Mouse (Mus musculus): ENCODE results near the gene Hadhb.
A peak's percentile ranks its signal among the peaks of the same experiment; 100 is the strongest.
"Not testable (repeated sequence)": the region's sequence is repeated elsewhere in the genome, so short reads cannot be mapped to it uniquely, and the experiment has no call there.

Gene Hadhb

GRCm38 (mm10) chr5:30187687-30188485 is 32.8 kb downstream of the Hadhb start:
- DNase-seq: no peak

DNA sequence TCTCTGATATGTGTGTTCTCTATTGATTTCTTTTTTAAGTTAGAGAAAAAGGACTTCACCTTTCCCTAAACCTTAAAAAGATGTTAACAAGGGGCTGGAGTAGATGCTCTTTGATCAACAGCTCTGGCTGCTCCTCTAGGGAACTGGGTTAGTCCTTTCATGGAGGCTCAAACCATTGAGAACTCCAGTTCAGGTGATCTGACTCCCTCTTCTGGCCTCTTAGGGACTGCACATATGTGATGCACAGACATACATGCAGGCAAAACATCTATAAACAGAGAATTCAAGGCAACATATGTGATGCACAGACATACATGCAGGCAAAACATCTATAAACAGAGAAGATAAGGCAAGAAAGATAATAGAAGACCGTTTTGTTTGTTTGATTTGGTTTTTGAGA is 37.4 kb downstream of the Hadhb start:
- DNase-seq: no peak

DNA sequence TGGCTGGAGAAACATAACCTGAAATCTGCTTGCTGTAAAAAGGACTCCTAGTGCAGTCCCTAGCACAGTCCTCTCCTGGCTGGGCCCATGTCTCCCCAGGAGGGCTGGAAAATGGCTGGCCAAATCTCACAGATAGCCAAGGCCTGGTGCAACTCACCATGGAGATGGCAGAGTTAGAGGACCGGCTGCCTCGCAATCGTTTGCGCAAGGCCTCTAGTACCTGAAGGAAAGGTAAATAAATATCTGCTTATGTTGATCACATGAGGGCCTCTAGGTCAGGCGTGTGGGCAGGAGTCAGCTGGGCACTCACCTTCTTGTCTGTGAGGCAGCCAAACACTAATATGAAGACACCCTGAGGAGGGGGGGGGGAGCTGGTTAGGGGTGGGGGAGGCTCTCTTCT is 40.3 kb downstream of the Hadhb start:
- DNase-seq: no peak

DNA sequence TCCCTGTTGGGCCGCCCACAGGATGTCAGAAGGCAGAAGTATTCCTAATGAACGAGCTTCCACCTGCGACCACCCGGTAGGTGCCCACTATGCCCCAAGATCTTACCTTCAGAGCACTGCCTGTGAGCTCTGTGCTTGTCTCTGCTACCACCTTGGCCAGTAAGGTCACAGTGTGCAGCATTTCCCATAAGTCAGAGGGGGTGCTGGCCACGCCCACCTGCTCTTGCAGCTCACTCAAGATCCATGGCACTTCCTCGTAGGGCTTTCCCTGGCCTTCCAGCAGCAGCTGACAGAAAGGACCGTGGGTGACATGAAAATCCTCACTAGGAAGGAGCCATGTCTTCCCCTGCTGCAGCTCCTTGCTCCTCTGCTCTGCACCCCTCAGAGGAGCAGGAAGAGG is 43.2 kb downstream of the Hadhb start:
- no peak for DNase-seq

- peak; percentile 65 to 78 for DNase-seq
Measured at GRCm38 (mm10) chr5:30201521-30201920, 46.5 kb downstream of the Hadhb start.

GRCm38 (mm10) chr5:30202221-30202620 is 47.2 kb downstream of the Hadhb start:
- no peak for DNase-seq

DNA sequence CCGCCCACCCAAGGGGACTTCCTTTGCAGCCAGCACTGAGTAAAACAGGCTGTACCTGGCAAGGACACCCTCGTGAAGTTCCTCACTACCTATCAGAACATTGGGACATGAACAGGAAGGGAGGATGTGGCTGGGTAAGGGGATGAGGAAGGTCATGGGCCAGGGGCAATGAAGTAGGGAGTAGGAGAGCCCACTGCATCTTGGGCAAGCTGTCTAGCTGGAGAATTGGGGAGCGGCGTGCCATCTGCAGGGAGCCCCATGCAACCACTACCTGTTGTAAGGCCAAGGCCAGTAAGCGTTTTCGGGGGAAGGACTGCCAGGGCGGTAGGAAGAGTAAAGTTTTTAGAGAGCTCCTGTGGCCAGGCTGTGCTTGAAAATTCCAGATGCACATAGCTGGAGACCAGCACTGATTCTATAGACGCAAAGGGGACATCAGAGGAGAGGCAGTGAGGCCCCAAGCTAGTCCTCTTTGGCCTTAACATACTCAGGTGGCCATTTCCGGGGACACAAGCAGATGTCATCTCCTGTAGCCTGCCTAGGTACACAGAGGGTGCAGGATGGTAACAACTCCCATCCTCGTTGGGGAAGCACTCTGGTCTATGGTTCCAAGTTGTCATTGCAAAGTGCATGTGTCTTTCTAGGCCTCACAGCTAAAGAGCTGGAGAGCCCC is 48.3 kb downstream of the Hadhb start:
- no peak for DNase-seq

- no peak for DNase-seq
Measured at GRCm38 (mm10) chr5:30204441-30204840, 49.4 kb downstream of the Hadhb start.

DNA sequence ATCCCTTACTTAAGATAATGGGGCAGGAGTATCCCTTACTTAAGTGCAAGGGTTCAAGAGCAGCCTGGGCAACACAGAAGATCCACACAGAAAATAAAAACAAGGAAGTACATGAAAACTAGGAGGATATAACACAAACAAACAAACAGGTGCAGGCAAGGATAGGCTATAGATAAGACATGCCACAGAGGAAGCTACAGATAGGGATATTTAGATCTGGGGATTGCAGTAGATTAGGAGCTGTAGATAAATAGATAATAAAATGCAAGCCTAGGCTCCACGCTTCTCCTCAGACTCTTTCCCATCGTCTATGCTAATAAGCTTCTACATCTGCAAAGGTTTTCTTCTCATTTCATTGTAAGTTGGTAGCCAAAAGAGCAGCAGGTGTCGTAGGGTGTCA is 50.0 kb downstream of the Hadhb start:
- DNase-seq: no peak

DNA sequence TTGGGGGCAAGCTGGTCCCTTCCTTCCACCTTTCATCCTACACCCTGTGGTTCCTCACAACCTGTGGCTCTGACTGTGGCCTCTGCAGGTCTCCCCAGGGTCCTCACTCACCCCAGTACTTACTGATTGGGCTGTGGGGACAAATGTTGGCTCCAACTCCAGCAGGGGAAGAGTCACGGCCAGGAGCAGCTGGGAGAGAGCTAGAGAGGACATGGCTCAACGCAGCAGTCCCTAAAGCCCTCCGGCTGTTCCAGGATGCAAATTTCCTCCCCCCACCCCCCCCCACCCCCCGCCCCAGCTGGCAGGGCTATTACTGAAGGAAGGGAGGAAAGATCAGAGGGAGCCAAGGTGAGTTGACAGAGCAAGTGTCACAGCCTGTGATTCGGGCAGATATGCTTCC is 50.4 kb downstream of the Hadhb start, which contains the start of gene Adgrf3:
TSS of gene Adgrf3 (minus strand) at position 230 of the 400 bp plus-strand sequence.
- no peak for DNase-seq

DNA sequence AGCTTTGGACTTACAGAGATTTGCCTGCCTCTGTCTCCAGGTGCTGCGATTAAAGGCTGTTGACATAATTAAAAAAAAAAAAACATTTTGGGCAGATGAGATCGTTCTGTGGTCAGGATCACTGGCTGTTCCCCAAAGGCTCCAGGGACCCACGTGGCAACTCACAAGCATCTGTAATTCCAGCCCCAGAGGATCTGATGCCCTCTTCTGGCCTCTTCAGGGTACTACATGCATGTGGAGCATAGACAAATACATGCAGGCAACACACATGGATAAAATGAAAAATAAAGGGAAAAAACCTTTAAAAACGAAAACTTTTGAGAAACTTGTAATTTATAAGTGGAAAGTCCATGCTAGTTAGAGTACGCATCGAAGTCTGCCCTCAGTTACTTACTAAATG is 52.2 kb downstream of the Hadhb start:
- DNase-seq: peak in 1 of 2 experiments; percentile 36

GRCm38 (mm10) chr5:30210758-30211157 is 55.7 kb downstream of the Hadhb start:
- not testable (repeated sequence) for DNase-seq

DNA sequence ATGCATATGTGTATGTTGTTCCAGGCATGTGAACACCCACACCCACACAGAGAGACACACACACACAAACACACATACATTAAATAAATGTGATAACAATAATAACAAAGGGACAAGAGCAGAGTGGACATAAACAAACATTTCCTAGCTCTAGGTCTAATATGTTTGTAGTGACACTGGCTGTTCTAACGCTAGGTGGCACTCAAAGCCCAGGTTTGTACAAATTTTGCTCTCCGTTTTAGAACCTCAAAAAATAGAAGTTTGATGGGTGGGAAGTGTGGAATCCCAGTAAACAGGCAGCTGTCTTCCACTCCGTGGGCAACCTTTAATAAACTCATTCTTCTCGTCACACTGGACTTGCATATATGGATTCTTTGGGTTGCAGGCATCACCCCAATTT is 59.8 kb downstream of the Hadhb start:
- DNase-seq: peak; percentile 84 to 86

- no peak for DNase-seq
Measured at GRCm38 (mm10) chr5:30215970-30216369, 60.9 kb downstream of the Hadhb start.

DNA sequence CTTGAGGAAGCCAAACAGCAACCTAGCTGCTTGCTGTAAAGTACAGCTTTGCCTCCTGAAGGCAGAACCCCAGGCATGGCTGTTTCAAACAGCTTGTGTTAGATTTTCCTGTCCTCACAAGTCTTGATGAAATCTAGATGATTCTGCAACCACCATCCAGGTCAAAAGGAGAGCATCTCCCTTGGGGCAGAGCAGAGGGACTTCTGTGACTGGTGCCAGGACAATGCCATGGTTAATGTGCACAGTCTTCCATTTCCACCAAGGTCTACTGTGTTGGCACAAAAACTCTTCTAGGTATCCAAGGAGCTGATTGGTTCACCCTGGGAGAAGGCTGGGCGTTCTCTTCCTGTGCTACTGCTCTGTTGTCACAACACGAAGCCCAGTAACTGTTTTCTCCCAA is 64.7 kb downstream of the Hadhb start:
- DNase-seq: no peak

- DNase-seq: no peak
Measured at GRCm38 (mm10) chr5:30220666-30221065, 65.6 kb downstream of the Hadhb start.

GRCm38 (mm10) chr5:30222681-30223080 is 67.6 kb downstream of the Hadhb start:
- DNase-seq: no peak

DNA sequence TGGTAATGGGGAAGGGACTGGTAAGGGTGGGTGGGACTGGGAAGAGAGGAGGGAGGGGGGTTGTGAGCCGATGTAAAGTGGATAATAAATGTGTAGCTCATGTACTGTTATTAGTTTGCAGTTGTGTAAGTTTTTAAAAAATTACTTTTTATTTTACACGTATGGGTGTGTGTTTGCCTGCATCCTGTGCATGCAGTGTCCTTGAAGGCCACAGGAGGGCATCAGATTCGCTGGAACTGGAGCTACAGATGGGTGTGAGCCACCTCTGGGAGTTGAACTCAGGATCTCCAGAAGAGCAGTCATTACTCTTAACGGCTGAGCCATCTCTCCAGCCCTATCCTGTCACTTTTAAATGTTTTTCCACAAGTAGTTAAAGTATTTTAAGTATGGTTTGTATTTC is 75.9 kb downstream of the Hadhb start:
- DNase-seq: peak; percentile 48 to 58

DNA sequence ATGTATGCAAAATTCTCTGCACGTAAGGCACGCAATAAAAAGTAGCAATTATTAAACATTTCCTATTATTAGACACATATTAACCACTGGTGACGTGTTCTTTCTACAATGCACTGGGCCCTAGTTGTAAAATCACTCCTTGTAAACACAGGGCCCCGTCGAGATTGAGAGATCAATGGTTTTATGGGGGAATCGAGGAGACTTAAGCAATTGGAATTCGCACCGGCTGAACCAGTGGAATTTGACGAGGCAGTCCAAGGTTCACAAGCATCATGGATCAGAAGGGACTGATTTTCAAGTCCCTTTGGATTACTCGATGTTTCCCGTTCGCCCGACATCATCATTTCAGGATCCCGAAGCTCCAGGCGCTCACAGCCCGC is 76.8 kb downstream of the Hadhb start:
- DNase-seq: no peak

DNA sequence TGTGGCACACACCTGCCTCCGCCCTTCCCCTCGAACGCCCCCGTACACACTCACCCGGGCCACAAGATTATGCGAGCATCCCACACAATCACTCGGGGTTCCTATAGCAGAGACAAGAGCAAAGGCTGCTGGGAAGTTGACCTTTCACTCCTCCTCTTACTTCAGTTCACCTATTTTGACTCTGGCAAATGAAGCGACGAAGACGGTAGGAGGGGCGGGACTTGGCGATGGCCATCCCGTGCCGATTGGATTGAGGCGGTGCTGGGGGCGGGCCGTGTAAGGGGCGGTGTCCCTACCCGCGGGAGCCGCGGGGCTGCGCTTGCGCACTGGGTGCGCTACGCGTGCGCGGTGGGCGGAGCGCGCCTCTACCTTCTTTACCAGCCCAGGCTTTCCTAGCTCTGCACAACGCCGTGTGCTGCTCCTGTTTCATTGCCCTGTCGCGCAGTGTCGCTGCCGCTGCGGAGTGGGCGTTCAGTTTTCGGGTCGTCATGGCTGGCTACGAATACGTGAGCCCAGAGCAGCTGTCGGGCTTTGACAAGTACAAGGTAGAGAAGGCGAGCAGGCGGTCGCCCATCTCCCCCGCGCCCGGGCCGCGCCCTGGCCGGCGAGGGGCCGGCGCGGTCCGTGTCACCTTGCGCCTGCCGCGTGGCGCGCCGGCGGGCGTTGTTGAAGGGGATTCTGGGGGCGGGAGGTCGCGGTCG is 77.4 kb downstream of the Hadhb start, which contains the start of gene Selenoi:
TSS of gene Selenoi (plus strand) at position 311 of the 701 bp plus-strand sequence.
- peak; percentile 99 to 100 for DNase-seq

DNA sequence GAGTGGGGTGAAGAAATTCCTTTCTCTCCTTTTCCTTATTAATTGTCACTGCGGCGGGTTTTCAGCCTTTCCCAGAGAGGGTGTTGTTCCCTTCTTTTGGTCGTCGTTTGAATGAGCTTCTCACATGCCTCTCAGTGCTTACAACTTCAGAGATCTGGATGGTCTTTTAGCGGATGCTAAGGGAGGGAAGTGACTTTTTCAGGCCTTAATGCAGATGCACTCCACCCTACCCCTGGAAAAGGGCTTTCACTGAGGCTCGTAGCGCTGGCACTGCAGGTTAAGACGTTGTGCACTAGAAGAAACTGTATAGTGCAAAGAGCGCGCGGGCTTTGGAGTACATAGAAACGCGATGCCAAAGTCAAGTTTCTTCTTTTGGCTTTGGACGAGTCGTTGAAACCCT is 78.0 kb downstream of the Hadhb start:
- peak; percentile 35 to 46 for DNase-seq

- DNase-seq: no peak
Measured at GRCm38 (mm10) chr5:30233979-30234378, 78.9 kb downstream of the Hadhb start.

Measured in cerebellum, postnatal 14 days (tissue).